Mouse (Mus musculus): ENCODE data around the gene Acap1. TPM values are rescaled to one million over a fixed set of nuclear protein-coding genes. Genes with fewer than 3 reads are reported as not detected.

Gene Acap1
- polyA plus RNA-seq, 1 experiment from 2014 or later, result 0.70 TPM

DNA sequence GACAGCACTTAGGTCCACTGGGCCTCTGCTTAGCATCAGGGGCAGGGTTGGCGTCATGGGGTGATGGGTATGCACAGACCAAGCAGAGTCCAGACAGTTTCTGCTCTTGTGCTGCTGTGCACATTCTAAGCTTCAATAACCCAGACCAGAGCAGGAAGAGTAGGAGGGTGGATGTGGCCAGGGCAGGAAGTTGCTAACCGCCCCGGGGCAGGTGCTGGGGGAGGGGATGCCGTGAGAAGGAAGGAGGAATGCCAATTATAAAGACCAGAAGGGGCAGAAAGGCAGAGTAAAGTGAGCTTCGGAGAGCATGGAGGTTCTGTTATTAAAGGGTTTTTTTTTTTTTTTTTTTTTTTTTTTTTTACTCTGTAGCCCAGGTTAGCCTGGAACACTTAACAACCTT, 668 bp downstream of the Acap1 start:
- WGBS, result 78% methylated on average over 5 of the region's 5 CpGs
- Histone ChIP-seq H3K27ac (replicated peaks) (no peak overlapping the region), H3K27me3 (ENCODE audit: control insufficient read depth, insufficient read depth, low read length) (no peaks in the 10 kb centered on the region), H3K36me3 (ENCODE audit: control insufficient read depth, insufficient read depth, low read length) (no peaks in the 10 kb centered on the region), H3K9ac (ENCODE audit: low read length) (no peak overlapping the region), H3K9me3 (ENCODE audit: control insufficient read depth, low read length) (no peaks in the 10 kb centered on the region), H3K4me2 (replicated peaks; ENCODE audit: low read depth) (no peak overlapping the region), H3K4me1 (replicated peaks; ENCODE audit: control insufficient read depth, insufficient read depth) (no peaks in the 10 kb centered on the region), H3K4me3 (ENCODE audit: low read depth, low read length) (no peak overlapping the region)
- TF ChIP-seq EP300 (optimal IDR thresholded peaks at IDR 0.05) (no peak), CTCF (IDR thresholded peaks at IDR 0.05; ENCODE audit: low read depth) (no peak)
- DNase-seq (ENCODE audit: low spot score) (no peak), ATAC-seq (ENCODE audit: low FRiP score, low TSS enrichment) (no peak)

DNA sequence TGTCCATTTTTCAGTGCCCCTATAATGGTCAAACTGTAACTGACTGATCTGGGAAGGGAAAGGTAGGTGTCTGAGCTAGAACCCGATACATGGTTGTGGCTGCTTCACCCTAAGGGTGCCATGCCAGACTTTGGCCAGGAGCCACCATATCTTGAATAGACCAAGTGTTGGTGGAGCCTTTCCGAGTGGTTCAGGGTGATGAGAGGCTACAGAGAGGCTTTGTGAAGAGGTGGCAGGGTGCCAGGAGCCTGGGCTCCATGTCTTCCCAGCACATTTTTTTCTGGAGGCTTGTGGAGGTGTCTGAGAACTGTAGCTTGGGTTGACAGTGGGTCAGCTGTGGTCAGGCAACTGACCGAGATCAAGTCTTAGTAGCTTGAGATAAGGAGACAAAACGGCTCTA, 3.9 kb downstream of the Acap1 start:
- DNase-seq (ENCODE audit: low spot score), result no peak
- no peak overlapping the region for H3K4me3 ChIP-seq (ENCODE audit: low read depth, low read length)
- no peak for ATAC-seq (ENCODE audit: low FRiP score, low TSS enrichment)
- TF ChIP-seq EP300 (optimal IDR thresholded peaks at IDR 0.05) (no peak), CTCF (IDR thresholded peaks at IDR 0.05; ENCODE audit: low read depth) (no peak)
- H3K9me3 ChIP-seq (ENCODE audit: control insufficient read depth, low read length), result no peaks in the 10 kb centered on the region
- H3K27me3 ChIP-seq (ENCODE audit: control insufficient read depth, insufficient read depth, low read length), result no peaks in the 10 kb centered on the region
- H3K36me3 ChIP-seq (ENCODE audit: control insufficient read depth, insufficient read depth, low read length), result no peaks in the 10 kb centered on the region
- no peak overlapping the region for H3K9ac ChIP-seq (ENCODE audit: low read length)
- WGBS, result 59% methylated on average over 4 of the region's 4 CpGs
- no peak overlapping the region for H3K27ac ChIP-seq (replicated peaks)
- H3K4me2 ChIP-seq (replicated peaks; ENCODE audit: low read depth), result no peak overlapping the region
- H3K4me1 ChIP-seq (replicated peaks; ENCODE audit: control insufficient read depth, insufficient read depth), result no peaks in the 10 kb centered on the region

DNA sequence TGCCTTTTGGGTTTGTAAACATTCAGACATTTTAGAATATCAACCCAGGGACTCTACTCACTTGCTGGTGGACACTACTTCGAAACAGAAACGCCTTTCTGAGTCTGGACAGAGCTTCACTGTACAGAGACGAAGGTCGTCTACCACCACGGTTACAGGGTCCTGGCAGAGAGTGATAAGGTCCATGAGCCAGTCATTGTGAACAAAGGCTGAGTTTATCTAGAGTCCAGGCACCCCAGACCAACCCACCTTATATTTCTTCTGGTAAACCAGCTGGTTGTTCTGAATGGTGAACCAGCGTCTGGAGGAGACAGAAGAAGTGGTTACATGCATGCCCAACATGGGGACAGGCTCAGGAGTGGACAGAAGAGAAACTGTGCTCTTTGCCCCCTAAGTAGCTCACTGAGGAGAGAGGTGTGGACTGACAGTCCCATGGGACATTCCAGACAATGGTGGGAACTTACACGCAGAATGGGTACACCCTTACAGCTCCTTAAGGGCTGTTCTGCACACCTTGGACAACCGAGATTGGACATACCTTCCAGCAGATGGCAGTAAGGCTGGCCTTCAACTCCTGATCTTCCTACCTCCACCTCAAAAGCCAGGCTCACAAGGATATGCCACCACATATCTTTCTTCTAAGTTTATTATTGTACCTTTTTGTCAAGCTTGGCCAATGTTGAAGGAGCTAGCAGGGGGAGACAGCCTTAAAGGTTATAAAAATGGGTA, 8.3 kb downstream of the Acap1 start:
- ATAC-seq (ENCODE audit: low FRiP score, low TSS enrichment), result 0 out of 2 replicates have a peak, but pooled peaks have one; percentile 31
- Histone ChIP-seq H3K4me1 (replicated peaks; ENCODE audit: control insufficient read depth, insufficient read depth) (no peaks in the 10 kb centered on the region), H3K9ac (ENCODE audit: low read length) (no peak overlapping the region), H3K27ac (replicated peaks) (no peak overlapping the region), H3K36me3 (ENCODE audit: control insufficient read depth, insufficient read depth, low read length) (no peaks in the 10 kb centered on the region), H3K27me3 (ENCODE audit: control insufficient read depth, insufficient read depth, low read length) (no peaks in the 10 kb centered on the region), H3K9me3 (ENCODE audit: control insufficient read depth, low read length) (no peaks in the 10 kb centered on the region), H3K4me2 (replicated peaks; ENCODE audit: low read depth) (no peak overlapping the region), H3K4me3 (ENCODE audit: low read depth, low read length) (no peak overlapping the region)
- peak; percentile 57 for DNase-seq (ENCODE audit: low spot score)
- TF ChIP-seq EP300 (optimal IDR thresholded peaks at IDR 0.05) (no peak), CTCF (IDR thresholded peaks at IDR 0.05; ENCODE audit: low read depth) (peak; percentile 82)
- WGBS, result 56% methylated on average over 8 of the region's 8 CpGs

DNA sequence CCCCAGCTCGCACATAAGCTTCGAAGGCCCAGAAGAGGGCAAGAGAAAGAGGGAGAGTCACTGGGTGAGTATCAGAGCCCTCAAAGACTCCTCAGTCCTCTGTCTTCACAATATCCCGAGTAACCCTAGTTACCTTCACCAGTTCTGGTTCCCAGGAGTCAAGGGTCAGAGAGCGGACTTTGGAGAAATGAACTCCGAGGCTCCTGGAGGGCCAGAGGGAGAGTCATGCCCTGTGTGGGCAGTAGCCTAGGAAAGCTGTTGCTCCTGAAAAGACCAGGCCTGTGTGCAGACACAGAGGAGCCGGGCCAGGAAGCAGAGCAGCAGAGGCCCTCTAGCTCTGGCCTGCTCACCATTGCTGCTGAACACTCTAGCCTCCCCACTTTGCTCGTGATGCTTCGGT, 10.7 kb downstream of the Acap1 start:
- H3K4me2 ChIP-seq (replicated peaks; ENCODE audit: low read depth), result no peak overlapping the region
- DNase-seq (ENCODE audit: low spot score) (no peak), ATAC-seq (ENCODE audit: low FRiP score, low TSS enrichment) (no peak)
- no peak overlapping the region for H3K9ac ChIP-seq (ENCODE audit: low read length)
- H3K4me3 ChIP-seq (ENCODE audit: low read depth, low read length), result no peak overlapping the region
- H3K36me3 ChIP-seq (ENCODE audit: control insufficient read depth, insufficient read depth, low read length), result no peaks in the 10 kb centered on the region
- H3K9me3 ChIP-seq (ENCODE audit: control insufficient read depth, low read length), result no peaks in the 10 kb centered on the region
- TF ChIP-seq EP300 (optimal IDR thresholded peaks at IDR 0.05) (no peak), CTCF (IDR thresholded peaks at IDR 0.05; ENCODE audit: low read depth) (no peak)
- H3K27ac ChIP-seq (replicated peaks), result peak overlapping the region; percentile 45
- no peaks in the 10 kb centered on the region; the same call in none of the 2 replicates for H3K4me1 ChIP-seq (replicated peaks; ENCODE audit: control insufficient read depth, insufficient read depth)
- 81% methylated on average over 8 of the region's 8 CpGs for WGBS
- no peaks in the 10 kb centered on the region for H3K27me3 ChIP-seq (ENCODE audit: control insufficient read depth, insufficient read depth, low read length)

DNA sequence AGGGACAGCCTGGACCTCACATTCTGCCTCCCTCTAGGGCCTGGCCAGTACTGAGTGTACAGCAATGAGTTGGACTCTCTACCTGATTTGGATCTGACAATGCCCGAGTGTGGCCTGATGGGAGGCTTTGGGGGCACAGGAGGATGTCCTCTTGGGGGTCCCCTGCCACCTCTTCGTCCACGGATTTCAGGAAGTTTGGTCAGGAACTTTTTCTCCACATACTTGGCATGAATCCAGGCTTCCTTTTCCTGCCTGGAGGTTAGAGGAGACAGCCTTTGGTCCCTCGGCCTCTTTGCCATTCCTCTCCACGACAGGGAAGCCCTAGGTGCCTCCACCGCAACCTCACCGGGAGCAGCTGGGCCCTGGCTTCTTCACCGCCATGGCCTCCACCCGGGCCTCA, 11.1 kb downstream of the Acap1 start:
- TF ChIP-seq EP300 (optimal IDR thresholded peaks at IDR 0.05) (no peak), CTCF (IDR thresholded peaks at IDR 0.05; ENCODE audit: low read depth) (no peak)
- DNase-seq (ENCODE audit: low spot score), result no peak
- ATAC-seq (ENCODE audit: low FRiP score, low TSS enrichment), result no peak
- Histone ChIP-seq H3K4me1 (replicated peaks; ENCODE audit: control insufficient read depth, insufficient read depth) (peaks cover 1% of the 10 kb centered on the region), H3K27me3 (ENCODE audit: control insufficient read depth, insufficient read depth, low read length) (no peaks in the 10 kb centered on the region), H3K9ac (ENCODE audit: low read length) (no peak overlapping the region), H3K27ac (replicated peaks) (peak overlapping the region; percentile 45), H3K36me3 (ENCODE audit: control insufficient read depth, insufficient read depth, low read length) (no peaks in the 10 kb centered on the region), H3K9me3 (ENCODE audit: control insufficient read depth, low read length) (no peaks in the 10 kb centered on the region), H3K4me2 (replicated peaks; ENCODE audit: low read depth) (no peak overlapping the region), H3K4me3 (ENCODE audit: low read depth, low read length) (no peak overlapping the region)
- WGBS, result 60% methylated on average over 9 of the region's 9 CpGs

DNA sequence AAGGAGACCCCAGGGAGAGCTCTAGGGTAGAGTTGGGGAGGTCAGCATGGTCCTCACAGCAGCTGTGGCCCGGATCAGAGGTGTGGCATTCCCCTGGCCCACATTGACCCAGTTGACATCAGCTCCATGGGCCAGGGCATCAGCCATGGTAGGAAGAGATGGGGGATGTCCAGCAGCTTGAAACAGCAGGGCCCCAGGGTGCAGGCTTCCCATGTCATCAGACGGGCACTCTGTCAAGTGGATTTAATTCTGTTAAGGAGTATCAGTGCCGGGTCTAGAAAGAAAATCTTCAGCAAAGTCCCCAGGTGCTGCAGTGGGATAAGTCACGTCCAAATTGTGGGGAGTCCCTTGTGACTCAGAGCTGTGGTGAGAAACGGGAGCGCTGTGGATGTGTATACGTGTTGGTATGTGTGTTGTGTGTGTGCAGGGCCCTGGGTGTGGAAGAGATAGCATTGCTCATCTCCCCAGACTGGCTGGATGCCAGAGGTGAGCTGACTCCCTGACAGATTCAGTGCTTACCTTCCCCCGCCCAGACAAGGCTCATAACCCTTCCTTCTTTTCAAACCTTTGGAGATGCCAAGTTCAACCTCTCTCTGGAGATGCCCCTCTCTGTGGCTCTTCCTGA, 11.7 kb downstream of the Acap1 start:
- Histone ChIP-seq H3K36me3 (ENCODE audit: control insufficient read depth, insufficient read depth, low read length) (no peaks in the 10 kb centered on the region), H3K4me1 (replicated peaks; ENCODE audit: control insufficient read depth, insufficient read depth) (peaks cover 6% of the 10 kb centered on the region), H3K9me3 (ENCODE audit: control insufficient read depth, low read length) (no peaks in the 10 kb centered on the region), H3K4me2 (replicated peaks; ENCODE audit: low read depth) (no peak overlapping the region), H3K4me3 (ENCODE audit: low read depth, low read length) (no peak overlapping the region), H3K27me3 (ENCODE audit: control insufficient read depth, insufficient read depth, low read length) (no peaks in the 10 kb centered on the region), H3K9ac (ENCODE audit: low read length) (no peak overlapping the region), H3K27ac (replicated peaks) (0 out of 2 replicates have a peak overlapping the region, but pooled peaks have one; percentile 45)
- DNase-seq (ENCODE audit: low spot score) (no peak), ATAC-seq (ENCODE audit: low FRiP score, low TSS enrichment) (no peak)
- no peak for TF ChIP-seq CTCF (IDR thresholded peaks at IDR 0.05; ENCODE audit: low read depth)
- TF ChIP-seq EP300 (optimal IDR thresholded peaks at IDR 0.05), result no peak
- 68% methylated on average over 8 of the region's 8 CpGs for WGBS

All from stomach, postnatal 0 days (tissue).